Mouse (Mus musculus): ENCODE data around the gene Tiam2.

DNA sequence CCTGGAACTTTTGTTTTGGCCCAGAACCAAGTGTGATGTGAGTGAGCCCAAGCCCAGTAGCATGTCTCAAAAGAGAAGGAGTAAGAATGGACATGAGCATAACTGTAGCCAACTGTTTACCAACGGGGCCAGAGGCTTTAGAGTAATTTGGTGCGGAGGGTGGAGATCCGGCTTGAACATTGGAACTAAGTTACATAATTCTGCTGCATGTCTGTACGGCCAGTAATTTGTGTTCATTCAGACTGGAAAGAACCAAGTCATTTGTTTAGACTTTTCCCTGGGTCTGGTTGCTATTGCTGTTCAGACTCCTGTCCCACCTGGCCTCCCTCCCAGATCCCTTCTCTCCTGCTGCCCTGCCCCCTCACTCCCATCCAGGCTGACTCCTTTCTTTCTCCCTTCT, 43.3 kb downstream of the Tiam2 start:
- TF ChIP-seq CTCF (conservative IDR thresholded peaks at IDR 0.05 in 1 of 2, IDR thresholded peaks at IDR 0.05 in 1 of 2; ENCODE audit: low read depth in 2 of 2, low read length in 2 of 2) (no peak), ZMIZ1 (IDR thresholded peaks at IDR 0.05; ENCODE audit: low read depth, low read length) (no peak)
